Mouse (Mus musculus): ENCODE results near the gene Fscn3. TPM values are rescaled to one million over a fixed set of nuclear protein-coding genes. Genes with fewer than 3 reads are reported as not detected.

Gene Fscn3
- total and polyA plus RNA-seq, 3 experiments, result not detected

DNA sequence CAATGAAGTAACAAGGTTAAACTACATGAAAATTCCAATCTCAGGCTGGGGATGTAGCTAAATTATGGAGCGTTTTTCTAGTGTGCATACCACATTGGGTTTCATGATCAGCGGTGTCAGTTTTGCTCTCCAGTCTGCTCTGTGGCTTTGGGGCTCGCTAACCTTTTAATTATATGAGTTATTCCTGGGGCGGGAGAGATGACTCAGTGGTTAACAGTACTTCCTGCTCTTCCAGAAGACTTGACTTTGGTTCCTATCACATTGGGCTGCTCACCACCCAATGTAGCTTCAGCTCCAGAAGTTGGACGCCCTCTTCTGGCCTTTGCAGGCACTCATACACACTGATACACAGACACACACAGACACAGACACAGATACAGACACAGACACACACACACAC is 43.0 kb downstream of the Fscn3 start:
- H3K4me2 ChIP-seq (ENCODE audit: insufficient read depth, low read depth, poor library complexity, severe bottlenecking), result no peak overlapping the region
- DNase-seq (ENCODE audit: extremely low read depth), result no peak
- no peak overlapping the region for H3K4me3 ChIP-seq (replicated peaks in 1 of 3; ENCODE audit: low read depth in 2 of 3, low read length in 2 of 3, poor library complexity in 1 of 3)
- dilution Hi-C loops (cut with MboI; ENCODE audit: extremely low pct_ligation_motif_present, extremely low pct_unique_long_range_greater_than_20kb, low sequenced_read_pairs), result no loop called here
- no peaks in the 10 kb centered on the region for H3K79me2 ChIP-seq (replicated peaks; ENCODE audit: control insufficient read depth, extremely low read depth, insufficient read depth, poor library complexity, severe bottlenecking)
- H3K36me3 ChIP-seq (replicated peaks in 1 of 2; ENCODE audit: control insufficient read depth in 1 of 2, insufficient read depth in 1 of 2, low read length in 1 of 2), result no peaks in the 10 kb centered on the region
- in situ Hi-C loops (cut with MboI; ENCODE audit: low pct_ligation_motif_present, low pct_unique_long_range_greater_than_20kb, low sequenced_read_pairs), result no loop called here
- no peak overlapping the region for H3K27ac ChIP-seq (ENCODE audit: insufficient read depth, low read depth)
- no peak overlapping the region for H3K9ac ChIP-seq (ENCODE audit: insufficient read depth, low read depth)
- no peaks in the 10 kb centered on the region for H3K27me3 ChIP-seq (replicated peaks)
- H3K9me3 ChIP-seq (replicated peaks; ENCODE audit: low read length), result no peaks in the 10 kb centered on the region
- H3K4me1 ChIP-seq (ENCODE audit: control insufficient read depth in 1 of 2, insufficient read depth in 2 of 2), result no peaks in the 10 kb centered on the region
- TF ChIP-seq EP300 (IDR thresholded peaks at IDR 0.05; ENCODE audit: low read length), result no peak
- TF ChIP-seq ELF1 (IDR thresholded peaks at IDR 0.05; ENCODE audit: low read depth, low read length), result no peak
- no peak for TF ChIP-seq MAFK (IDR thresholded peaks at IDR 0.05; ENCODE audit: insufficient replicate concordance, low read length)
- TF ChIP-seq HCFC1 (IDR thresholded peaks at IDR 0.05; ENCODE audit: low read depth, low read length), result no peak
- TF ChIP-seq TCF12 (IDR thresholded peaks at IDR 0.05; ENCODE audit: low read depth, low read length), result no peak
- TF ChIP-seq ZC3H11A (IDR thresholded peaks at IDR 0.05; ENCODE audit: low read depth, low read length), result no peak
- TF ChIP-seq BHLHE40 (IDR thresholded peaks at IDR 0.05; ENCODE audit: low read depth, low read length), result no peak
- TF ChIP-seq JUN (IDR thresholded peaks at IDR 0.05; ENCODE audit: insufficient read depth, low read depth, low read length), result no peak
- TF ChIP-seq UBTF (IDR thresholded peaks at IDR 0.05; ENCODE audit: low read depth, low read length), result no peak
- no peak for TF ChIP-seq MAZ (IDR thresholded peaks at IDR 0.05; ENCODE audit: low read depth, low read length)
- TF ChIP-seq MXI1 (IDR thresholded peaks at IDR 0.05; ENCODE audit: low read depth, low read length), result no peak
- no peak for TF ChIP-seq RCOR1 (conservative IDR thresholded peaks at IDR 0.05; ENCODE audit: low read depth, low read length)
- no peak for TF ChIP-seq MAX (IDR thresholded peaks at IDR 0.05; ENCODE audit: low read length)
- TF ChIP-seq RAD21 (IDR thresholded peaks at IDR 0.05; ENCODE audit: low read depth, low read length), result no peak
- no peak for TF ChIP-seq USF1 (IDR thresholded peaks at IDR 0.05; ENCODE audit: low read depth, low read length)

DNA sequence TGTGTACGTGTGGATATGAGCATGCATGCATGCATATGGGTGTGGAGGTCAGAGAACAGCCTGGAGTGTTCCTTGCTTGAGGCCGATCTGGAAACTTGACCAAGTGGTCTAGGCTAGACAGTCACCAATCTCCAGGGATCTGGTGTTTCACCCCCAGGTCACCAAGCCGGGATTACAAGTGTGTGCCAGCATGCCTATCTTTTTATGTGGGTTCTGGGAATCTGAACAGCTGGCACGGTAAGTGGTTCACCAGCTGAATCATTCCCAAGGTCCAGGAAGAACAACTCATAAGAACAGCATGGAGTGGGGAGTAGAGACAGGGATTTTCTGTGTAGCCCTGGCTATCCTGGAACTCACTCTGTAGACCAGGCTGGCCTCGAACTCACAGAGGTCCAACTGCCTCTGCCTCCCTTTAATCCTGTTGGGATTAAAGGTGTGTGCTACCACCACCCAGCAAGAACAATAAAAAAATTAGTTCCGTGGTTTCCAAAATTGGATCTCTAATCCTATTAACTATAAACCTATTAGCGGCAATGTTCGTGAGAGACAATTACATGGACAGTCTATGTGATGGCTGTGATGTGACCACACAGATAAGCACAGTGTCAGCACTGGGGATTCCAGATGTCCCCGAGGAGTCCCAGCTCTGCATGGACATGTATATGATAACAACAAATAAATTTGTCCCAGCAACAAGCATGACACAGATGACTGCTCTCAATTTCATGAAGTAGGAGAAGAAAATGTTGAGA is 43.9 kb downstream of the Fscn3 start:
- in situ Hi-C loops (cut with MboI; ENCODE audit: low pct_ligation_motif_present, low pct_unique_long_range_greater_than_20kb, low sequenced_read_pairs), result no loop called here
- TF ChIP-seq USF2 (conservative IDR thresholded peaks at IDR 0.05; ENCODE audit: low read depth, low read length), result no peak
- TF ChIP-seq BHLHE40 (IDR thresholded peaks at IDR 0.05; ENCODE audit: low read depth, low read length), result no peak
- TF ChIP-seq MAX (IDR thresholded peaks at IDR 0.05; ENCODE audit: low read length), result no peak
- no peak for TF ChIP-seq MXI1 (IDR thresholded peaks at IDR 0.05; ENCODE audit: low read depth, low read length)
- TF ChIP-seq USF1 (IDR thresholded peaks at IDR 0.05; ENCODE audit: low read depth, low read length), result no peak
- TF ChIP-seq SIN3A (IDR thresholded peaks at IDR 0.05; ENCODE audit: low read length), result no peak
- no peak for TF ChIP-seq CHD2 (IDR thresholded peaks at IDR 0.05; ENCODE audit: low read length)
- TF ChIP-seq MYC (IDR thresholded peaks at IDR 0.05; ENCODE audit: low read depth, low read length), result no peak
- TF ChIP-seq PAX5 (IDR thresholded peaks at IDR 0.05; ENCODE audit: low read length), result no peak
- no peak for TF ChIP-seq JUN (IDR thresholded peaks at IDR 0.05; ENCODE audit: insufficient read depth, low read depth, low read length)
- no peak for TF ChIP-seq EP300 (IDR thresholded peaks at IDR 0.05; ENCODE audit: low read length)
- TF ChIP-seq CTCF (conservative IDR thresholded peaks at IDR 0.05 in 1 of 2, IDR thresholded peaks at IDR 0.05 in 1 of 2; ENCODE audit: low read depth in 2 of 2, low read length in 2 of 2), result no peak
- no peak for TF ChIP-seq JUND (conservative IDR thresholded peaks at IDR 0.05; ENCODE audit: low read depth, low read length)
- no peak for TF ChIP-seq KAT2A (IDR thresholded peaks at IDR 0.05; ENCODE audit: insufficient replicate concordance, low read length)
- TF ChIP-seq MAZ (IDR thresholded peaks at IDR 0.05; ENCODE audit: low read depth, low read length), result no peak
- H3K9ac ChIP-seq (ENCODE audit: insufficient read depth, low read depth), result no peak overlapping the region
- H3K36me3 ChIP-seq (replicated peaks in 1 of 2; ENCODE audit: control insufficient read depth in 1 of 2, insufficient read depth in 1 of 2, low read length in 1 of 2), result no peaks in the 10 kb centered on the region
- no peak overlapping the region for H3K27ac ChIP-seq (ENCODE audit: insufficient read depth, low read depth)
- no peaks in the 10 kb centered on the region for H3K9me3 ChIP-seq (replicated peaks; ENCODE audit: low read length)
- H3K4me3 ChIP-seq (replicated peaks in 1 of 3; ENCODE audit: low read depth in 2 of 3, low read length in 2 of 3, poor library complexity in 1 of 3), result no peak overlapping the region
- no peak overlapping the region for H3K4me2 ChIP-seq (ENCODE audit: insufficient read depth, low read depth, poor library complexity, severe bottlenecking)
- H3K79me2 ChIP-seq (replicated peaks; ENCODE audit: control insufficient read depth, extremely low read depth, insufficient read depth, poor library complexity, severe bottlenecking), result no peaks in the 10 kb centered on the region
- no peaks in the 10 kb centered on the region for H3K4me1 ChIP-seq (ENCODE audit: control insufficient read depth in 1 of 2, insufficient read depth in 2 of 2)
- dilution Hi-C loops (cut with MboI; ENCODE audit: extremely low pct_ligation_motif_present, extremely low pct_unique_long_range_greater_than_20kb, low sequenced_read_pairs), result no loop called here
- DNase-seq (ENCODE audit: extremely low read depth), result no peak
- H3K27me3 ChIP-seq (replicated peaks), result no peaks in the 10 kb centered on the region

Data from CH12.LX (cell line).